Mouse (Mus musculus): ENCODE data around the gene Nrarp. TPM values are rescaled to one million over a fixed set of nuclear protein-coding genes. Genes with fewer than 3 reads are reported as not detected.

Nrarp gene
- polyA plus RNA-seq, 3 experiments from 2014 or later, result 0.54 to 1.2 (median 0.59) TPM

DNA sequence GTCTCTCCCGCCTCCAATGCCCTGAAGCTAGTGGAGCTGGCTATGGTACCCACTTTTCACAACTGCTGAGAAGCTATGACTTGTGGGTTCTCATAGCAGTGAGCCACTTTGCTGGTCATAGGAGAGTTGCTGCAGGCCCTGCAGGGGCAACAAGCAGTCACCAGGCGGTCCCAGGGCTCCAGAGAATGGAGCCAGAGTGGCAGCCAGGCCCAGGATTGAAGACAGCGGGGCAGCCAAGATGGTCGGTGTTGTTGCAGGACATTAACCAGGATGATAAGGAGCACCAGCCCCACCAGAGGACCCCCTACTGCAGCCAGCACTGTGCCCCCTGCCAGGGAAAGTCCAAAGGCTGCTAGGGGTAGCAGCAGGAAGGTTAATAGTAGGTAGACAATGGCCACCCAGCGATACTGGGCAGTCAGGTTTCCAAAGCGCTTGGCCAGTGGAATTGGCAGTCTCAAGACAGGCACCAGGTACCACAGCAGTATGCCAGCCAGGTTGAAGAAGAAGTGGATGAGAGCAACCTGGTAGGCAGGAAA lies 48.5 kb downstream of the Nrarp start:
- no peak for ATAC-seq

DNA sequence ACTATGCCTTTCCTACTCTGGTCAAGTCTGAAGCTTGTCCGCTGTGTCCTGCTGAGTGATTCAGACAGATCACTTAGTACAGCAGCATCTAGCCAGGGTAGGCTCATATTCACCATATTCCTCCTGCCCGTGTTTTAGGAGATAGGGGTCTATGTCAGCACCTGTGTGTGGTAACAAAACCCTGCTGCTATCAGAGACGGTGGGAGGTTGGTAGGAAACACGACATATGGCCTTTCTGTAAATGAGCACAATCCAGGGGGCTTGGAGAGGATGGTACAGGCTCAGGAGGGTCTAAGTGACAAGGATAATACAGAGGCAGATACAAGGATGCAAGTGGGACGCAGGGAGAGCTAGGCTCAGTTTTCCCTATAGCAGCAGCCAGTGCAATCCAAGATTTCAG lies 49.0 kb downstream of the Nrarp start:
- no peak for ATAC-seq

DNA sequence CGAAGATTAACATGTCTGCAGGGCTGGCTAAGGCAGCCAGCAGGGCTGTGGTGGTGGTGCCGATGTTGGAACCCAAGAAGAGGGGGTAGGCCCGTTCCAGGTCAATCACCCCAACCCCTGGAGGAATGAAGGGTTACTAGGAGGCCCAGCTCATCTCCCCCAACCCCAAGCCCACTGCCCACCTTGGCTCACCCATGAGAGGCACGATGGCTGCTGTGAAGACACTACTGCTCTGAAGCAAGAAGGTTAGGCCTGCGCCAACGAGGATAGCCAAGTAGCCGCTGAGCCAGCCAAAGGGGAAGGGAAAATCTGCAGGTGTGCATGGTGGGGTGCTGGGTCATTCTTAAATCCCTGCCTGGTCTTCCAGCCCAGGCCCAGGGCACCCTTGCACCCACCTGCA lies 50.0 kb downstream of the Nrarp start:
- no peak for ATAC-seq

DNA sequence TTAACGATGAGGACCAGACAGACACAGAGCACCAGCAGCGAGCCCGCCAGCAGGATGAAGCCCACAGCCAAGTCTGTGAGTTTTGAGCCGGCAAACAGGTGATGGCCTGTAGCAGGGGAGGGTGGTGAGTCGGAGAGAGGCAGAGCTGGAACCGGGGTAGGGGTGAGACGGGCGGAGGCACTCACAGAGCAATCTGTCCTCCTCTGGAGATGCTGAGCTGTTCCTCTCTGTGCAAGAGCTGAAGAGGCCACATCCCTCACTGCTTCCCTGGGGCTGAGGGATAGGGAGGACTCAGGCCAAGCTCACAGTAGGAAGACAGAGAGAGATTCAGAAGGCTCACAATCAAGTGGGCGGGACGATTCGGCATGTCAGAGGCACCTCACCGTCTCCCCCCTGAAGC lies 50.5 kb downstream of the Nrarp start:
- no peak for ATAC-seq

Other genes with a start within 250 kb of the Nrarp start
- gene Arrdc1, start 245.5 kb upstream of the Nrarp start, polyA plus RNA-seq (2017; shearing (Covaris generic)), result 100 to 1,000 TPM; 168 to 273 (median 211) TPM
- 1 to 10 TPM in 2 of 3 experiments, under 1 TPM in 1; 0.87 to 2.7 (median 1.2) TPM for gene Zmynd19, start 231.0 kb upstream of the Nrarp start, polyA plus RNA-seq (2017; shearing (Covaris generic))
- 10 to 100 TPM; 21.5 to 42.4 (median 41.8) TPM for gene Dph7, start 218.4 kb upstream of the Nrarp start, polyA plus RNA-seq (2017; shearing (Covaris generic))
- 100 to 1,000 TPM in 2 of 3 experiments, 10 to 100 TPM in 1; 98.7 to 106 (median 103) TPM for gene Mrpl41, start 205.7 kb upstream of the Nrarp start, polyA plus RNA-seq (2017; shearing (Covaris generic))
- 10 to 100 TPM; 50.7 to 80.7 (median 77.0) TPM for gene Pnpla7, start 204.7 kb upstream of the Nrarp start, polyA plus RNA-seq (2017; shearing (Covaris generic))
- gene Nsmf, start 126.4 kb upstream of the Nrarp start, polyA plus RNA-seq (2017; shearing (Covaris generic)), result 10 to 100 TPM; 11.3 to 20.4 (median 11.4) TPM
- under 1 TPM in 1 of 3 experiments, not detected in 2; 0.90 TPM for gene Entpd8, start 100.5 kb upstream of the Nrarp start, polyA plus RNA-seq (2017; shearing (Covaris generic))
- 1 to 10 TPM in 2 of 3 experiments, under 1 TPM in 1; 0.68 to 4.2 (median 4.2) TPM for gene Noxa1, start 85.6 kb upstream of the Nrarp start, polyA plus RNA-seq (2017; shearing (Covaris generic))
- gene Tor4a, start 16.1 kb downstream of the Nrarp start, polyA plus RNA-seq (2017; shearing (Covaris generic)), result 10 to 100 TPM; 55.3 to 73.9 (median 67.2) TPM
- gene Nelfb, start 30.7 kb downstream of the Nrarp start, polyA plus RNA-seq (2017; shearing (Covaris generic)), result 10 to 100 TPM; 46.6 to 50.3 (median 47.0) TPM
- gene Stpg3, start 33.9 kb downstream of the Nrarp start, polyA plus RNA-seq (2017; shearing (Covaris generic)), result not detected
- gene Fam166a, start 38.0 kb downstream of the Nrarp start, polyA plus RNA-seq (2017; shearing (Covaris generic)), result not detected
- gene Tubb4b, start 43.9 kb downstream of the Nrarp start, polyA plus RNA-seq (2017; shearing (Covaris generic)), result 100 to 1,000 TPM in 1 of 3 experiments, 10 to 100 TPM in 2; 90.3 to 208 (median 96.5) TPM
- not detected for gene Slc34a3, start 53.6 kb downstream of the Nrarp start, polyA plus RNA-seq (2017; shearing (Covaris generic))
- not detected for gene Rnf224, start 56.0 kb downstream of the Nrarp start, polyA plus RNA-seq (2017; shearing (Covaris generic))
- gene Rnf208, start 61.5 kb downstream of the Nrarp start, polyA plus RNA-seq (2017; shearing (Covaris generic)), result 1 to 10 TPM in 1 of 3 experiments, under 1 TPM in 2; 0.53 to 1.6 (median 0.99) TPM
- gene Cysrt1, start 61.7 kb downstream of the Nrarp start, polyA plus RNA-seq (2017; shearing (Covaris generic)), result not detected
- 1 to 10 TPM; 2.3 to 9.2 (median 4.0) TPM for gene AL732309.1, start 66.1 kb downstream of the Nrarp start, polyA plus RNA-seq (2017; shearing (Covaris generic))
- gene Tmem203, start 74.7 kb downstream of the Nrarp start, polyA plus RNA-seq (2017; shearing (Covaris generic)), result 10 to 100 TPM in 1 of 3 experiments, 1 to 10 TPM in 2; 8.3 to 13.7 (median 8.7) TPM
- 1 to 10 TPM; 3.4 to 4.7 (median 3.9) TPM for gene Tprn, start 81.9 kb downstream of the Nrarp start, polyA plus RNA-seq (2017; shearing (Covaris generic))
- 100 to 1,000 TPM; 111 to 156 (median 121) TPM for gene Ssna1, start 91.7 kb downstream of the Nrarp start, polyA plus RNA-seq (2017; shearing (Covaris generic))
- gene Anapc2, start 91.7 kb downstream of the Nrarp start, polyA plus RNA-seq (2017; shearing (Covaris generic)), result 10 to 100 TPM; 29.3 to 44.6 (median 39.2) TPM
- not detected for gene Tmem210, start 107.4 kb downstream of the Nrarp start, polyA plus RNA-seq (2017; shearing (Covaris generic))
- not detected for gene Lrrc26, start 109.2 kb downstream of the Nrarp start, polyA plus RNA-seq (2017; shearing (Covaris generic))
- not detected for gene Grin1, start 138.4 kb downstream of the Nrarp start, polyA plus RNA-seq (2017; shearing (Covaris generic))
- 10 to 100 TPM; 21.2 to 24.3 (median 23.1) TPM for gene Man1b1, start 151.6 kb downstream of the Nrarp start, polyA plus RNA-seq (2017; shearing (Covaris generic))
- gene Dpp7, start 175.6 kb downstream of the Nrarp start, polyA plus RNA-seq (2017; shearing (Covaris generic)), result 10 to 100 TPM; 10.2 to 24.6 (median 21.1) TPM
- gene Uap1l1, start 184.9 kb downstream of the Nrarp start, polyA plus RNA-seq (2017; shearing (Covaris generic)), result 10 to 100 TPM; 12.2 to 20.6 (median 18.3) TPM
- gene Sapcd2, start 191.6 kb downstream of the Nrarp start, polyA plus RNA-seq (2017; shearing (Covaris generic)), result 10 to 100 TPM in 1 of 3 experiments, under 1 TPM in 2; 0.44 to 10.5 (median 0.80) TPM
- gene Entpd2, start 215.1 kb downstream of the Nrarp start, polyA plus RNA-seq (2017; shearing (Covaris generic)), result 1 to 10 TPM in 1 of 3 experiments, under 1 TPM in 1, not detected in 1; 0.49 to 1.3 TPM
- gene Npdc1, start 218.6 kb downstream of the Nrarp start, polyA plus RNA-seq (2017; shearing (Covaris generic)), result 1 to 10 TPM; 2.8 to 6.1 (median 6.0) TPM
- gene Fut7, start 242.5 kb downstream of the Nrarp start, polyA plus RNA-seq (2017; shearing (Covaris generic)), result 10 to 100 TPM in 1 of 3 experiments, 1 to 10 TPM in 2; 4.1 to 14.7 (median 7.2) TPM
- 10 to 100 TPM; 31.4 to 59.3 (median 41.8) TPM for gene Abca2, start 247.9 kb downstream of the Nrarp start, polyA plus RNA-seq (2017; shearing (Covaris generic))